Mouse (Mus musculus): Measurements from ENCODE around the gene Depp1.
A peak's percentile ranks its signal among the peaks of the same experiment; 100 is the strongest.

The Depp1 gene

GRCm38 (mm10) chr6:116682317-116682716, 31.9 kb downstream of the Depp1 start:
- peak; percentile 79 for DNase-seq (ENCODE audit: low spot score)

GRCm38 (mm10) chr6:116693639-116694038, 43.2 kb downstream of the Depp1 start:
- DNase-seq (ENCODE audit: low spot score): no peak

GRCm38 (mm10) chr6:116694346-116694745, 43.9 kb downstream of the Depp1 start:
- no peak for DNase-seq (ENCODE audit: low spot score)

- DNase-seq (ENCODE audit: low spot score): no peak
Observed at GRCm38 (mm10) chr6:116697413-116697812, 47.0 kb downstream of the Depp1 start.

GRCm38 (mm10) chr6:116697896-116698425, 47.6 kb downstream of the Depp1 start:
- DNase-seq (ENCODE audit: low spot score): no peak

GRCm38 (mm10) chr6:116700821-116701220, 50.4 kb downstream of the Depp1 start:
- DNase-seq (ENCODE audit: low spot score): no peak

All from lung, postnatal 25 days (tissue).